Mouse (Mus musculus) CH12.LX (cell line): Measurements from ENCODE around the gene Camkmt.

Experiments
- CHD2 ChIP-seq: IDR thresholded peaks from 2 replicates; pipeline ENCODE4 v1.6.1; 2011; ENCODE audit warnings: low read length, improper control_type of control experiment
- CTCF ChIP-seq, 2 experiments: IDR thresholded peaks in 1 of 2; conservative IDR thresholded peaks in 1 of 2; 2 replicates each; pipeline ENCODE4 v1.5.1; 2011 to 2012; ENCODE audit warnings: low read depth in 2 of 2, low read length in 2 of 2, improper control_type of control experiment in 1 of 2, inconsistent platforms in 1 of 2, mild to moderate bottlenecking in 1 of 2, moderate library complexity in 1 of 2
- HCFC1 ChIP-seq: IDR thresholded peaks from 2 replicates; pipeline ENCODE4 v1.6.1; 2012; ENCODE audit warnings: low read depth, mild to moderate bottlenecking, inconsistent platforms, low read length, improper control_type of control experiment
- JUND ChIP-seq: conservative IDR thresholded peaks from 2 replicates; pipeline ENCODE4 v1.6.1; 2011; ENCODE audit warnings: low read depth, low read length, improper control_type of control experiment
- POLR2A ChIP-seq: IDR thresholded peaks from 2 replicates; pipeline ENCODE4 v1.6.1; 2011; ENCODE audit warnings: low read depth, mild to moderate bottlenecking, improper control_type of control experiment, low read length
- RAD21 ChIP-seq: IDR thresholded peaks from 2 replicates; pipeline ENCODE4 v1.6.1; 2011; ENCODE audit warnings: low read depth, mild to moderate bottlenecking, low read length, improper control_type of control experiment, moderate library complexity
- SIN3A ChIP-seq: IDR thresholded peaks from 2 replicates; pipeline ENCODE4 v1.6.1; 2012; ENCODE audit warnings: low read length, improper control_type of control experiment, inconsistent platforms
- ZMIZ1 ChIP-seq: IDR thresholded peaks from 2 replicates; pipeline ENCODE4 v1.6.1; 2012; ENCODE audit warnings: low read depth, mild to moderate bottlenecking, inconsistent platforms, low read length, improper control_type of control experiment

- TF ChIP-seq ZMIZ1 (no peak), RAD21 (no peak), SIN3A (no peak), JUND (no peak), HCFC1 (no peak), CTCF (conservative IDR thresholded peaks at IDR 0.05 in 1 of 2, IDR thresholded peaks at IDR 0.05 in 1 of 2; ENCODE audit: low read depth in 2 of 2, low read length in 2 of 2) (no peak), CHD2 (no peak), POLR2A (no peak)
Observed at GRCm38 (mm10) chr17:85110640-85111039, 20.3 kb downstream of the Camkmt start.
